Mouse (Mus musculus) splenic B cell, adult 2 months (primary cell): ENCODE data around the gene Bard1.
A peak's percentile ranks its signal among the peaks of the same experiment; 100 is the strongest.

Source experiments
- DNase-seq: peaks from one replicate; pipeline ENCODE4 v3.0.0-alpha.2; 2011; ENCODE audit warnings: low read depth, low spot score
- H3K27me3 ChIP-seq: 2 replicates; pipeline ENCODE4 v1.6.1; 2012; ENCODE audit warnings: mild to moderate bottlenecking, low read length, moderate library complexity, mixed read lengths; ENCODE audit not compliant: control insufficient read depth, poor library complexity, insufficient read depth, severe bottlenecking
- H3K36me3 ChIP-seq: 2 replicates; pipeline ENCODE4 v1.6.1; 2012; ENCODE audit warnings: mild to moderate bottlenecking, low read length, moderate library complexity, mixed read lengths; ENCODE audit not compliant: control insufficient read depth, poor library complexity, insufficient read depth, severe bottlenecking

The Bard1 gene

GRCm38 (mm10) chr1:71075651-71076050, 27.3 kb downstream of the Bard1 start:
- no peak for DNase-seq
- Histone ChIP-seq H3K27me3 (no peaks in the 10 kb centered on the region), H3K36me3 (no peaks in the 10 kb centered on the region)

- H3K27me3 ChIP-seq, result no peaks in the 10 kb centered on the region
- DNase-seq, result peak; percentile 13
Observed at GRCm38 (mm10) chr1:71070771-71071170, 32.2 kb downstream of the Bard1 start.

GRCm38 (mm10) chr1:71068728-71069304, 34.1 kb downstream of the Bard1 start:
- no peaks in the 10 kb centered on the region; the same call in 1 of the 2 replicates for H3K36me3 ChIP-seq
- DNase-seq, result no peak
- H3K27me3 ChIP-seq, result no peaks in the 10 kb centered on the region

More at GRCm38 (mm10) chr1:71070771-71071170, 32.2 kb downstream of the Bard1 start:
- no peaks in the 10 kb centered on the region; the same call in 1 of the 2 replicates for H3K36me3 ChIP-seq

GRCm38 (mm10) chr1:71063885-71064492, 39.0 kb downstream of the Bard1 start:
- H3K27me3 ChIP-seq, result no peaks in the 10 kb centered on the region
- H3K36me3 ChIP-seq, result no peaks in the 10 kb centered on the region; the same call in 1 of the 2 replicates
- DNase-seq, result no peak

GRCm38 (mm10) chr1:71056143-71056542, 46.8 kb downstream of the Bard1 start:
- Histone ChIP-seq H3K36me3 (no peaks in the 10 kb centered on the region), H3K27me3 (no peaks in the 10 kb centered on the region)
- DNase-seq, result no peak

- Histone ChIP-seq H3K36me3 (no peaks in the 10 kb centered on the region), H3K27me3 (no peaks in the 10 kb centered on the region)
- no peak for DNase-seq
Observed at GRCm38 (mm10) chr1:71055454-71055853, 47.5 kb downstream of the Bard1 start.

- Histone ChIP-seq H3K27me3 (no peaks in the 10 kb centered on the region), H3K36me3 (no peaks in the 10 kb centered on the region)
- DNase-seq, result no peak
Observed at GRCm38 (mm10) chr1:71052756-71053155, 50.2 kb downstream of the Bard1 start.

- Histone ChIP-seq H3K27me3 (no peaks in the 10 kb centered on the region), H3K36me3 (no peaks in the 10 kb centered on the region)
- DNase-seq, result no peak
Observed at GRCm38 (mm10) chr1:71052252-71052651, 50.7 kb downstream of the Bard1 start.

- Histone ChIP-seq H3K36me3 (no peaks in the 10 kb centered on the region), H3K27me3 (no peaks in the 10 kb centered on the region)
- DNase-seq, result no peak
Observed at GRCm38 (mm10) chr1:71045141-71045540, 57.8 kb downstream of the Bard1 start.

GRCm38 (mm10) chr1:71043951-71044350, 59.0 kb downstream of the Bard1 start:
- Histone ChIP-seq H3K36me3 (no peaks in the 10 kb centered on the region), H3K27me3 (no peaks in the 10 kb centered on the region)
- no peak for DNase-seq

GRCm38 (mm10) chr1:71036999-71037398, 65.9 kb downstream of the Bard1 start:
- H3K36me3 ChIP-seq, result no peaks in the 10 kb centered on the region
- no peaks in the 10 kb centered on the region for H3K27me3 ChIP-seq
- peak; percentile 44 for DNase-seq

GRCm38 (mm10) chr1:71035565-71035964, 67.4 kb downstream of the Bard1 start:
- no peaks in the 10 kb centered on the region for H3K36me3 ChIP-seq
- no peak for DNase-seq
- H3K27me3 ChIP-seq, result no peaks in the 10 kb centered on the region

- no peak for DNase-seq
- no peaks in the 10 kb centered on the region for H3K27me3 ChIP-seq
- no peaks in the 10 kb centered on the region for H3K36me3 ChIP-seq
Observed at GRCm38 (mm10) chr1:71022766-71023165, 80.2 kb downstream of the Bard1 start.

- Histone ChIP-seq H3K36me3 (no peaks in the 10 kb centered on the region), H3K27me3 (no peaks in the 10 kb centered on the region)
- DNase-seq, result no peak
Observed at GRCm38 (mm10) chr1:71014345-71014744, 88.6 kb downstream of the Bard1 start.

GRCm38 (mm10) chr1:71005998-71006397, 96.9 kb downstream of the Bard1 start:
- H3K36me3 ChIP-seq, result no peaks in the 10 kb centered on the region
- H3K27me3 ChIP-seq, result no peaks in the 10 kb centered on the region
- no peak for DNase-seq

- DNase-seq, result peak; percentile 8
- no peaks in the 10 kb centered on the region for H3K36me3 ChIP-seq
Observed at GRCm38 (mm10) chr1:71004177-71004576, 98.8 kb downstream of the Bard1 start.

More at GRCm38 (mm10) chr1:71004177-71004576, 98.8 kb downstream of the Bard1 start:
- no peaks in the 10 kb centered on the region for H3K27me3 ChIP-seq
